Mouse (Mus musculus): ENCODE measurements at regions not wholly inside any gene's neighbourhood (a gene's known extent, or its start where the extent isn't known, plus 50 kb on each side); places are given as distances from the start of the nearest gene placed in this dataset.

GRCm38 (mm10) chr8:109155489-109155888 is 338.3 kb upstream of the Pmfbp1 start:
- TF ChIP-seq ZNF384 (IDR thresholded peaks at IDR 0.05; ENCODE audit: low read depth, low read length) (no peak), CTCF (conservative IDR thresholded peaks at IDR 0.05 in 1 of 2, IDR thresholded peaks at IDR 0.05 in 1 of 2; ENCODE audit: low read depth in 2 of 2, low read length in 2 of 2) (no peak), NELFE (IDR thresholded peaks at IDR 0.05; ENCODE audit: low read depth, low read length) (no peak), PAX5 (IDR thresholded peaks at IDR 0.05; ENCODE audit: low read length) (no peak), POLR2AphosphoS2 (IDR thresholded peaks at IDR 0.05; ENCODE audit: low read depth, low read length) (no peak), CHD1 (IDR thresholded peaks at IDR 0.05; ENCODE audit: low read depth, low read length) (no peak), SMC3 (IDR thresholded peaks at IDR 0.05; ENCODE audit: low read depth, low read length) (no peak)

Measured in CH12.LX (cell line).